Mouse (Mus musculus) ovary, adult 18-20 months (tissue): Measurements from ENCODE around the gene Orai1.
"Not testable (repeated sequence)": the region's sequence is repeated elsewhere in the genome, so short reads cannot be mapped to it uniquely, and the experiment has no call there.

Experiments
- DNase-seq: peaks from one replicate; pipeline ENCODE4 v3.0.0; 2022; ENCODE audit warnings: low spot score, mixed read lengths

Gene Orai1

GRCm38 (mm10) chr5:123014753-123015701 is at the start of gene Orai1:
Gene Orai1, plus strand, starts transcription at chr5:123015074.
- DNase-seq, result peak; percentile 96

DNA sequence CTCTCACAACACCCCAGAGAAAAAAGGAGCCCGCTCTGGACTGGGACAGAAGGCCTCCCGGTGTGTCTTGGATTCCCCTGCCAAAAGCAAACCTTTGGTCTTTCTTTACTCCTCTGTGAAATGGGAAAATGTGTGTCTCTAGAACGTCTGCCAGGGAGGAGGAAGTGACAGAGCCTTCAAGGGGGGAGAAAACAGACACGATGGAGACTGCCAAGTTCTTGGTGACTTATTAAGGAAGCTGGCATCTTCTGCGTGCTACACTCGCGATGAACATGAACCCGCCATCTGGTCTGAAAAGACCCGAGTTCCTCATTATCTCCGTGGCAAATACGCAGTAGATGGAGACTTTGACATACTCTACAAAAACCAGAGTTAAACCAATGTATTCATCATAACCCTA is 49.4 kb upstream of the Orai1 start:
- no peak for DNase-seq

DNA sequence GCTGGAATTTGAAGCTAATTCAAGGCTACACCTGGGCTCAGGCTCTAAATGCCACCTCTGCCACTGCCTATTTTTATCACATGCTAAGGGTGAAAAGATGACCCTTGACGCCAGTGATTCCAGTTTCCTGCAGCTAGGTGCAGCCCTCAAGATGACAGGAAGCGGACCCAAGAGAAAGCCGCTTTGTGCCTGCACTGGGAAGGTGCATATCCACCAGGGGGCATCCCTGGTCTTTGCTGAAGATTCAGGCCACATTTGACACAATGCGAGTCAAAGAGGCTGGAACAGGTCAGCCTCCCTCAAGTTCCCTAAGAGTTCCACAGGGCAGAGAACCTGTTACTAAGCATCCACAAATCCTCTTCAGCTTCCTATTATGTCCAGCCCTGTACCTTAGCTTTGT is 46.6 kb upstream of the Orai1 start:
- DNase-seq, result peak; percentile 36

GRCm38 (mm10) chr5:122970056-122970455 is 44.8 kb upstream of the Orai1 start:
- no peak for DNase-seq

DNA sequence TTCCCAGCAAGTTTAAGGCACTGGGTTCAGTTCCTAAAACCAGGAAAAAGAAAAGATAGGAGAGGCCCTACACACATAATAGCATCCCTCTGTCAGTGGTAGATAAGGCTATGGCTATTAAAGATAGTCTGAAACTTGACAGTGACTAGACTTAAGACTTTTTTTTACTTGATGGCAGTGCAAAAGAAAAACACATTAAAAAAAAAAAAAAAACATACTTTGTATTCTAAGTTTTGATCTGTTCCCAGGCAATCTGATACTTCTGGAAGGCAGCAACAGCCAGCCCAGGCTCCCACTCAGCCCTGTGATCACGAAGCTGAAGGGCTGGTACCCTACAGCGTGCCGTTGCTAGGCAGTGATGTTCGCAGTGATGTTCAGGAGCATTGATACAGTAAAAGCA is 43.4 kb upstream of the Orai1 start:
- no peak for DNase-seq

- no peak for DNase-seq
Observed at GRCm38 (mm10) chr5:122972116-122972515, 42.8 kb upstream of the Orai1 start.

GRCm38 (mm10) chr5:122974701-122975100 is 40.2 kb upstream of the Orai1 start:
- DNase-seq, result not testable (repeated sequence)

GRCm38 (mm10) chr5:122978970-122979369 is 35.9 kb upstream of the Orai1 start:
- no peak for DNase-seq

DNA sequence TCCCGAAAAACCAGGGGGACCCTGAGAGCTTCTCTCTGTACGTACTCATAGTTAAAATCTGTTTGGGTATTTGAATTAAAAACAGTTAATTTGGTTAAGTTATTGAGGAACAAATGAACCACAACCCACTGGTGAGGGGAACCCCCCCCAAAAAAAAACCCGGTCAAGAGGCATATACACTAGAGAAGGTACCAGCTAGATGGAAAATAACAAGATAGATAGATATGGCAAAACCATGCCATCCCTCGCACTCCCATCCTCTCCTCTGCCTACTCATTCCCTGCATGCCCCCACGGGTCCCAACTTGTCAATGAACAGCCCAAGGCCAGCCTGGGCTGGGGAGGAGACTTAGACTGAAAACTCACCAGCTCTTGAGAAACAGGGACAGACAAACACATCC is 30.4 kb upstream of the Orai1 start:
- DNase-seq, result no peak

GRCm38 (mm10) chr5:122985276-122985675 is 29.6 kb upstream of the Orai1 start:
- DNase-seq, result no peak

GRCm38 (mm10) chr5:122986091-122986493 is 28.8 kb upstream of the Orai1 start:
- no peak for DNase-seq

DNA sequence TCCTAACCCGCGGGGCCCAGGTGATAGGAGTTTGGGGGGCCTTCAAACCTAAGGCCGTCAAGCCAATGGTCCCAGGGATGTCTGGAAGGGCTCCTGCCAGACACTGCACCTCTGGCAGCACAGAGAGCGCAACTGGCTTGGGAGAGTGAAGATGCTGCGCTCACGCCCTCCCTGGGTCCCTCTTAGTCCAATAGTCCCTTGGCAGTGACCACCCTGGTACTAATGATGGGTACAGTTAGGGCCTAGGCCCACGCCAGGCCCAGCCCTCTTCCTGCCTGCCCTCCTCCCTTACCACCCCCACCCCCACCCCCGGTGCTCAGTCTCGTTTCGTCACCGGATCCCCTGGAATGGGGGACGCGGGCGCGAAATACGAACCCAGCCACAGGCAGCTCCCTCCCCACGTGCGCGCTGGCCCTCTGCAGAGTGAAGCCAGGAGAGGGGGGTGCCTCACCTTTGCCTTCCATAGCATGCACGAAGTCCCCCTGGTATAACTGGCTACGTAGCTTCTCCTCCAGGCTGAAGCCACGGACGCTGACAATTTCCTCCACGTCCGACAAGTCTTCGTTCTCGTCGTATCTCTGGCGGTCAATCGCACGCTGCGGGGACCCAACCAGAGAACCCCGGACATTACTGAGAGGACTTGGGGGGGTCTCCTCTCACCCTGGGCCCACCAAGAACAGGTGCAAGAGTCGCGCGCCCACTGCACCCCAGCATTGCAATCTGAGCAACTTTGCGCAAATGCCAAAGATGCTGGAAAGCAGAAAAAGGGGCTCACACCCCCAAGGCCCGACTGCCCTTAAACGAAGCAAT is 27.5 kb upstream of the Orai1 start:
- DNase-seq, result no peak

DNA sequence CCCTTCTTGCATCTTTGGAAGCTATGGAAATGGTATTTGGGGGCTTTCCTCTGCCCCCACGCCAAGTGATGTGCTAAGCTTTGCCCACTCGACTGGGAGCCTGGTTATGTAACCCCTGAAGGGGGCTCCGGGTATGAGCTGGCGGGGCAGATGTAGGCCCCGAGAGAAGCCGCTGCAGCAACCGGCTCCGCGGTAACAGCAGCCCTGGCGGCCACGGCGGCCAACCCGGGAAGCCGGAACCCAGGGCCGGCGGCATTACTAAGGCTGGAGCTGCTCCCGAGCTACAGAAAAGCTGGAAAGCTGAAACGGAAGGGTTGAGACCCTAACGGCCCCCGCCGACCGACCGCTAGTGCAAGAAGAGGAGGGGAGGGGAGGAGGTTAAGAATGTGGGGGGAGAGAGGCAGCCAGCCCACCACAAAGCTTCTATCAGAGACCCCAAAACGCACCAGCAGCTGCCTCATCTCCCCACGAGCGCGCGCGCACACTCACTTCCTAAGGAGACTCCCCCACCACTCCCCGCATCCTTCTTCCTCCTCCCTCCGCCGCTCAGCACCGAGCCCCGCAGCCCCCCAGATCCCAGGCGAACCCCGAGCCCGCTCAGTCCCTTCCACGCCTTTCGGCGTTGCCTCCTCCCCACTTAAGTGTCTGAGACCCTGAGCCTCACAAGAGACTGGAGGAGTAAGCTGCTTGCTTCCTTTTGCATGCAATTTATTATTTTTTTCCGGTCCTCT is 26.7 kb upstream of the Orai1 start:
- DNase-seq, result peak; percentile 16

GRCm38 (mm10) chr5:122989001-122989525 is 25.8 kb upstream of the Orai1 start:
- DNase-seq, result peak; percentile 40

- DNase-seq, result no peak
Observed at GRCm38 (mm10) chr5:122989551-122990330, 25.1 kb upstream of the Orai1 start, which contains the start of gene Kdm2b. Gene Kdm2b, minus strand, starts transcription at chr5:122989823.

DNA sequence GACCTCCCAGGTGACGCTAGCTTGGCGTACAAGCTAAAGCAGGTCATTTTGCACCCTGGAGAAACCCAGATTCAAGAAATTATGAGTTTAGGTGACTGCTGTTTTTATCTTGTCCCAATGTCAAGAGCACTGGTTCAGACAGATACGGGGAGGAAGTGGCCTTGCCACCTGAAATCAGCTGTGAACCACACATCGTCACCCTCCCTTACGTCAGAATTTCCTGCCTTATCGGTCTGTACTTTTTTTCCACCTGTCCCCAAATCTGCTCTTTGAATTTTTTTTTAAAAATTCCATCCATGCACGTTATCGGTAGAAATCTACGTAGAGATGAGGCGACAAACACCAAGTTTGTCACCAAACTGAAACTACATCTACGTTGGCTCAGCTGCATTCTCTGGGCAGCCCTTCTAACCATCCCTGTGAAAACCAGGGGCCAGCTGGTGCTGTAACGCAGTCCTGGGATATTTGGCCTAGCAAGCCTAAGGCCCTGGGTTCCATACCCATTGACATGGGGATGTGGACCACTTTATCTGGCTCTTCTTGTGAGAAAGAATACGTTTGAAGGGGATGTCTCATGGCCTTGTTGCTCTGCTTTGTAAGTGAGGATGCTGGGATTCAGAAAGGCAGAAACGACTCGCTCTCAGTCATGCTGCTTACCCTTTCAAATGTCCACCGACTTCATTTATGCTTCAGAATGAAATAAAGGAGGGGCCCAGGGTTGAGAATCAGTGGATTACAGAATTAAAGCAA is 24.3 kb upstream of the Orai1 start:
- DNase-seq, result no peak

DNA sequence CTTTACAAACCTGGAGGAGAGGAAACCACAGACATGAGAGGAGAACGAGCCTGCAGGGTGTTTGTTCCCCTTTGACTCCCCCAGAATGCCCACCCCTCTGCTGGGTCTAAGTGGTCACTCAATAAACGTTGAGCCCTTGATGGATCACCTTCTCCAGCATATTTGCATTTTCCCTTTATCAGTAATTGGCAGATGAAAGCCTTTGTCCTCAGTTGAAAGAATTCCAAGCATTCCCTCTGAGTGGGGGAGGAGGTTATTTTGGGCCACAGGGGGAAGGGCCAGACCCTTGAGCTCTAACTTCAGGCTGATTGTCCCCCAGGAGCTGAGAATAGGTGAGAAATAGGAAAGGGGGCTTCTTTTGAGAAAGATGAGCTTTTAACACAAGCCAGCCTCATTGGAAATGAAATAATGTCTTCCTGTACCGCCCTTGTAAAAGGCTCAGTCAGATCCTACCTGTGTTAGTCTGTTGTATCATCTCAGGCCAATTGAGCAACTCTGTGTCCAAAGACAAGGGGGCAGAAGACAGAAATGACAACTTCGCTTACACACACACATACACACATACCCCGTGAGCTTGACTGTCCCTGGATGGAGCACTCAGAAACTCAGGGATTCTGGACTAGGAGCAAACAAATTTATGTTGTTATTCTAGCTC is 23.4 kb upstream of the Orai1 start:
- DNase-seq, result no peak

- DNase-seq, result no peak
Observed at GRCm38 (mm10) chr5:122993811-122994210, 21.1 kb upstream of the Orai1 start.

DNA sequence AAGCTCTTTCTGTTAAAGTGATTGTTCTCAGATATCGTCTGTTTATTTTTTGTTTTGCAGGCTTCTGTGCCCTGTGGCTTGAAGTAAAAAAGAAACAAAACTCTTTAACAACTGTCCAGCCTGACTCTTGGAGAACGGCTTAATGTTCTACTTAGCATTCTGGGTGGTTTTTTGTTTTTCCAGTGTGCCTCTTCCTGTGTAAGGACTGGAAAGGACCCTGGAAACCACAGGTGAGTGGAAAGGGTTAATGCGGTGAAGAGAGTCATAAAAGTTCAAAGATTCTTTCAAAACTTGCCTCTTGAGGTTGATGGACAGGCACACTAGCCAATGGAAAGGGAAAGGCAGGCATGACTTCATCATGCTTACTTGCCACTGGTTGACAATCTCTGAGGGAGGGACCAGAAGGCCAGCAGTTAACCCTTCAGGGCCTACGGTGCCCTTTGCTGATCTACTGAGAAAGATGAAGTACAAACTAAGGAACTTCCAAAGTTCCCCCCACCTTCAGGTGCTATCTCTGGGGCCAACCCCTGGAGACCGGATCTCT is 20.5 kb upstream of the Orai1 start:
- DNase-seq, result peak; percentile 83

DNA sequence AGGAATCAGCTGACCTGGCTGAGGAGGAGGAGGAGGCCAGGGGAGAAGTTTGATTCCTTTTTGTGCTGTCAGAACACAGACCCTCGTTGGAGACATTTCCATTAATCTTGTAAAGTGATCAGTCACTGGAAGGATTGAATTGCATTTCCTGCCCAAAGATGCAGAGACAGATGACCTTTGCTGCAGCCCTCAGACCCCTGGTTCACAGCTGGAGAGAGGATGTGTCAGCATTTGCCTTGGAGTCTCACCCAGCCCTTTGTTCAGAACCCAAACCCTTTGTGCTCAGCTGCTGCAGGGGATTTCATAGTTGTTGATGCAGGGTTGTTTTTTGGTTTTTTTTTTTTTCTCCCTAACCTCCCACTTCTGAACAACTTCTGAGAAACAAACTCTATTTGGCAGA is 20.0 kb upstream of the Orai1 start:
- no peak for DNase-seq
